Mouse (Mus musculus) stomach, postnatal 0 days (tissue): Measurements from ENCODE around the gene Ap4b1. TPM values are rescaled to one million over a fixed set of nuclear protein-coding genes. Genes with fewer than 3 reads are reported as not detected.

Experiments
- ATAC-seq: fragments of 200-750 bp; cut with Nextera tagmentation; 2 replicates; pipeline ENCODE4 v1.8.0; 2017; ENCODE audit not compliant: low FRiP score, low TSS enrichment
- DNase-seq: peaks from one replicate; pipeline ENCODE4 v3.0.0-alpha.2; 2016; ENCODE audit warnings: low spot score
- H3K27ac ChIP-seq: fragments of 300-500 bp; sonication (generic); replicated peaks from 2 replicates; pipeline ENCODE4 v1.5.1; 2014; ENCODE audit warnings: mild to moderate bottlenecking, control low read depth
- H3K27me3 ChIP-seq: fragments of 300-500 bp; sonication (generic); 2 replicates; pipeline ENCODE4 v1.6.1; 2014; ENCODE audit warnings: low read length; ENCODE audit not compliant: control insufficient read depth, insufficient read depth
- H3K36me3 ChIP-seq: fragments of 300-500 bp; sonication (generic); 2 replicates; pipeline ENCODE4 v1.6.1; 2014; ENCODE audit warnings: low read length, mixed read lengths; ENCODE audit not compliant: control insufficient read depth, insufficient read depth
- H3K4me1 ChIP-seq: fragments of 300-500 bp; sonication (generic); replicated peaks from 2 replicates; pipeline ENCODE4 v1.6.1; 2014; ENCODE audit warnings: antibody characterized with exemption; ENCODE audit not compliant: control insufficient read depth, insufficient read depth
- H3K4me2 ChIP-seq: fragments of 300-500 bp; sonication (generic); replicated peaks from 2 replicates; pipeline ENCODE4 v1.6.1; 2014; ENCODE audit warnings: low read depth, mild to moderate bottlenecking, control low read depth, moderate library complexity
- H3K4me3 ChIP-seq: fragments of 300-500 bp; sonication (generic); 2 replicates; pipeline ENCODE4 v1.5.1; 2014; ENCODE audit warnings: low read depth, low read length, control low read depth
- H3K9ac ChIP-seq: fragments of 300-500 bp; sonication (generic); 2 replicates; pipeline ENCODE4 v1.6.1; 2014; ENCODE audit warnings: mild to moderate bottlenecking, low read length, control low read depth, mixed read lengths
- H3K9me3 ChIP-seq: fragments of 300-500 bp; sonication (generic); 2 replicates; pipeline ENCODE4 v1.6.1; 2016; ENCODE audit warnings: low read length; ENCODE audit not compliant: control insufficient read depth
- CTCF ChIP-seq: IDR thresholded peaks from 2 replicates; pipeline ENCODE4 v1.5.1; 2016; ENCODE audit warnings: antibody characterized with exemption, low read depth, mild to moderate bottlenecking, moderate library complexity
- EP300 ChIP-seq: optimal IDR thresholded peaks from 2 replicates; pipeline ENCODE3; 2016; ENCODE audit warnings: antibody characterized with exemption
- WGBS: fragments of 180-500 bp; shearing (Covaris S2); extraction: QIAGEN DNeasy Blood & Tissue Kit; methylation state at CpG from one replicate; pipeline ENCODE4 v1.1.7; 2014; 5-methylcytosine and 5-hydroxymethylcytosine counted together
- polyA plus RNA-seq: library from polyadenylated mRNA; unstranded; fragments of >200 nt; fragmentation: Nextera tagmentation; extraction: Ambion mirVana; gene quantifications from 2 replicates; pipeline ENCODE4 v1.2.1, GENCODE M21; 2015

Ap4b1 gene
- polyA plus RNA-seq, 1 experiment from 2014 or later = 12.2 TPM

DNA sequence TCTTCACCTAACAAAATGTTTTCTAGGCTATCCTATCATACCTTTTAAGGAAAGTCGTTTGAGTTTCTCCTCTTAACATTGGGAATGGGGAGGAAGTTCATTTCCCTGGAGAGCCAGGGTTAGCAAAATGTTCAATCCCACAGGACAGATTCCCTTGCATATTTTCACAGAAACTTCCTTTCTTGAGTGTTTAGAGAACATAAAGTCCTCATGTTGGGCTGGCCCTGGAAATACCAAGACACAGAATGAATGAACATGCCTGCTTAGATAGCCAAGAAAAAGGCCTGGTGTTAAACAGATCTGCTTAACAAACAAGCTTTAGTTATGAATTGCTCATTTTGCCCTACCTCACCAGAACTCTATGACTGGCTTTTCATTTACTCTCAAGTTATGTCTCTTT is 16.8 kb upstream of the Ap4b1 start:
- Histone ChIP-seq H3K9me3 (no peaks in the 10 kb centered on the region), H3K36me3 (no peaks in the 10 kb centered on the region), H3K9ac (no peak overlapping the region), H3K27me3 (no peaks in the 10 kb centered on the region), H3K4me3 (no peak overlapping the region), H3K4me2 (no peak overlapping the region), H3K27ac (no peak overlapping the region), H3K4me1 (0 out of 2 replicates have a peak, but pooled peaks cover under 1% of the 10 kb centered on the region)
- WGBS = 70% methylated on average over 1 of the region's 1 CpGs
- DNase-seq = no peak
- no peak for ATAC-seq
- TF ChIP-seq CTCF (no peak), EP300 (no peak)

DNA sequence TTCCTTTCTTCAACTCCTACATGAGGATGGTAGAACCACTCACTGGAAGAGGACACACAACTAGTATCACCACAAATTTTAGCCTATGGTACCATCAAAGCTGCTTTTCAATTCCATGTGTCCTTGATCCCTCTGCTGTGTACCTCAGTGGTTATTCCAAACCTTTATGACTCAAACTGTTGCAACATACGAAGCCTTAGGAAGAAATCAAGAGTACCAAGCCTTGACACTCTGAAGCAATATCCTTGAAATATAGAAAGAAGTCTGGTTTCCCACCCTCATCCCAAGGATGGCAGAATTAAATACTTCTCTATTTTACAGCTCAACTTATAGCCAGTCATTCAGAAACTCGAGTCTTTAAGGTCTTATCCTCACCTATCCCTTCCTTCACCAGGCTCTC is 12.9 kb upstream of the Ap4b1 start:
- no peak for ATAC-seq
- no peaks in the 10 kb centered on the region for H3K9me3 ChIP-seq
- 61% methylated on average over 2 of the region's 2 CpGs for WGBS
- H3K27ac ChIP-seq = no peak overlapping the region
- H3K4me1 ChIP-seq = peaks cover under 1% of the 10 kb centered on the region; the same call in 1 of the 2 replicates
- TF ChIP-seq EP300 (no peak), CTCF (no peak)
- H3K9ac ChIP-seq = no peak overlapping the region
- no peaks in the 10 kb centered on the region for H3K27me3 ChIP-seq
- no peak overlapping the region for H3K4me3 ChIP-seq
- no peak overlapping the region for H3K4me2 ChIP-seq
- no peak for DNase-seq
- H3K36me3 ChIP-seq = no peaks in the 10 kb centered on the region

DNA sequence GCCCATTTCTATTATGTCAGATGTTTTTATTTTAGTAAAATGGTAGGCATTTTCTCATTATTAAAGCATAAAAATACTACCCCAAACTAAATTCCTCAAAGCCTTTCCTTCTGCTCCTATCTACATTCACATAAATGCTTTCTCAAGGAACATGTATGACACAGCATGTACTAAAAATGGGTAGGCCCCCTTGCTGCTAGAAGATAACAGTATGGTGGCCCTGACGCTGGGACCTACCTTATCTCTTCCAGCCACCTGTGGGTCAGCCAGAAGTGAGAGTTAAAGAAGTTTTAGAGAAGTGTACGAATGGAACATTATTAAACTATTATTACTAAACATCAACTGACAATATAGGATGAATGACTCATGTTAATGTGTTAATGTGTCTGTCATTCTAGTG is 9.8 kb upstream of the Ap4b1 start:
- Histone ChIP-seq H3K4me1 (peaks cover 7% of the 10 kb centered on the region; the same call in 1 of the 2 replicates), H3K9me3 (no peaks in the 10 kb centered on the region), H3K9ac (no peak overlapping the region), H3K36me3 (no peaks in the 10 kb centered on the region), H3K4me3 (no peak overlapping the region), H3K4me2 (no peak overlapping the region), H3K27me3 (no peaks in the 10 kb centered on the region), H3K27ac (no peak overlapping the region)
- TF ChIP-seq CTCF (no peak), EP300 (no peak)
- DNase-seq (no peak), ATAC-seq (no peak)
- WGBS = 74% methylated on average over 2 of the region's 2 CpGs

DNA sequence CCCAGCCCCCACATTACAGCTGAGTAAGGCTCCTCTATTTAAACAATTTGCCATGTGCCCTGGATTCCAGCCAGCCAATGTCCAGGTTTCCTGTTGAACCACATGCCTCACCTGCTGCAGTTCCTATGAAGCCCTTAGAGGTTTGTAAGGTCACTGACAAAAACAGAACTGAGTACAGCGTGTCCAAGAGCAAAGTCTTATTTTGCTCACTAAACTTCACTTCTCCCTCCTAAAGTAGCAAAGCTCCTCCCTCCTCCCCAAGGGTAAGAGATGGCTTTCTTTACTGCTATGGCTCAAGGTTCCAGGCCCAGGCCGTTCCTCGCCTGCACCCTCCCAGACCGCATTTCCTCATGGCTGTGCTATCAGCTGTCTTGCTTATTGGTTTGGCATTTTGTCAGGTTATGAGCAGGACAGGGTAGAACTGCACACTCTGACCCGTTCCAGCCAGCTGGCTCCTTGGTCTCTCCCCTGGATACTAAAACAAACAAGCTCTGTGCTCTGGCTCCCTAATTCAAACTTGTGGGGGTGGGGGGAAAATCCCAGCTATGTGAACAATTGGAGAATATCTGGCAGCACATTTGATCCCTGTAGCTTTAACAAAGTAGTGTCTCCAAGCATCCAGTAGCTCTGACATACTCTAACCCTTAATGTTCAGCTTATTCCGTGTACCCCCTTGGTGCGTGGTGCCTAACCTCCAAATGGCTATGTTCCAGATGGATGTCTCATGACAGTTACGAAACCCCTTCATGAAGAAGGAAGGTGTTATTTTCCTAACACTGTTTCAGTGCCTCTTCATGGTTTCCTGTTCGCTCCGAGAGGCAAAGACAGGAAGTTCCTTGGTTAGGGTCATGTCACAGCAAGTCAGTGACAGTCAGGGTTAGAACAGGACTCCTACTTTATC is 7.4 kb upstream of the Ap4b1 start:
- peak; percentile 77 for DNase-seq

DNA sequence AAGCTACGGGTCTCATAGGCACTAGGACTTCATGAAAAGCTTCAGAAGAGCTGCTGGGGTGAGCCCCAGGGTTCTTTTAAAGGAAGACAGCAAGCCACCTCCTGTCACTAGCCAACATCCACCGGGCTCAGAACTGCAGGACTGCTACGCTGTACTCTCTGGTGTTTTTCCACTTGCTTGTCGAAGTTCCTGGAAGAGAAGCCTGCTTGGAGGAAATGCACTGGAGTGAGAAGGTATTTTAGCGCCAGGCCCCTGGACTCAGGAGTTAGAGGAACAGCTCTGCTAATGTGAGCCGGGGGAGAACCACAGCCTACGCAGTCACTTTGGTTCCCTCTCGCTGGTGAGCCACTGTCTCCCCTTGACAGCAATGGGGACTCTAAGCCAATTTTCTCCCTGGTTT is 6.5 kb upstream of the Ap4b1 start:
- ATAC-seq = no peak
- peaks cover 7% of the 10 kb centered on the region; the same call in 1 of the 2 replicates for H3K4me1 ChIP-seq
- H3K4me2 ChIP-seq = no peak overlapping the region
- no peaks in the 10 kb centered on the region for H3K9me3 ChIP-seq
- 81% methylated on average over 8 of the region's 8 CpGs for WGBS
- no peaks in the 10 kb centered on the region for H3K36me3 ChIP-seq
- DNase-seq = no peak
- TF ChIP-seq EP300 (no peak), CTCF (no peak)
- no peak overlapping the region for H3K4me3 ChIP-seq
- no peak overlapping the region for H3K9ac ChIP-seq
- no peaks in the 10 kb centered on the region for H3K27me3 ChIP-seq
- H3K27ac ChIP-seq = peak overlapping the region; percentile 61

More for the DNA sequence above, 7.4 kb upstream of the Ap4b1 start:
- ATAC-seq = peak; percentile 99
- Histone ChIP-seq H3K4me2 (peak overlapping the region; percentile 27; the same call in 1 of the 2 replicates), H3K36me3 (no peaks in the 10 kb centered on the region), H3K4me3 (no peak overlapping the region), H3K9ac (0 out of 2 replicates have a peak overlapping the region, but pooled peaks have one; percentile 8), H3K4me1 (peaks cover 7% of the 10 kb centered on the region; the same call in 1 of the 2 replicates), H3K27me3 (no peaks in the 10 kb centered on the region), H3K9me3 (no peaks in the 10 kb centered on the region), H3K27ac (peak overlapping the region; percentile 86)
- WGBS = 29% methylated on average over 10 of the region's 10 CpGs
- TF ChIP-seq EP300 (peak; percentile 62), CTCF (no peak)

DNA sequence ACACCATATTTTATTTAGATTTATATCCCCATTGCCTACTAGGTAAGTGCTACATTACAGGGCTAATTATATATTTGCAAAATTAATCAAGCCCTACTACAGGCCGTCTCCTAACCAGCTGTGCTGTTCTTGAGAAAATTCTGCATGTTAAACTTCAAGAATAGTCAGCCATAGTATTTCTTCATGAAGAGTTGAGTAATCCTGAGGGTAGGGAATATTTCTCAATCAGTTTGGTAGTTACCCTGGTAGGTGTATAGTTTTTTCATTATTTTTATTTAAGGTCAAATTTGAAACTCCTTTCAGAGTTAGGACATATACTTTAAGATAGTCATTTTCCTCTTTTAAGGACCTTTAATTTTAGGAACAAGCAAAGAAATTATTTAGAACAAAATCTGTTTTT is 3.6 kb upstream of the Ap4b1 start:
- Histone ChIP-seq H3K36me3 (no peaks in the 10 kb centered on the region), H3K4me3 (no peak overlapping the region), H3K4me2 (no peak overlapping the region), H3K27me3 (no peaks in the 10 kb centered on the region), H3K9ac (no peak overlapping the region), H3K27ac (no peak overlapping the region), H3K9me3 (no peaks in the 10 kb centered on the region), H3K4me1 (peaks cover 7% of the 10 kb centered on the region; the same call in 1 of the 2 replicates)
- ATAC-seq (no peak), DNase-seq (no peak)
- TF ChIP-seq CTCF (no peak), EP300 (no peak)
- 83% methylated on average over 1 of the region's 1 CpGs for WGBS
